Mouse (Mus musculus) limb, embryonic 14.5 days (tissue): ENCODE measurements around the gene Ttc39d. TPM values are rescaled to one million over a fixed set of nuclear protein-coding genes. Genes with fewer than 3 reads are reported as not detected.
"Not testable (repeated sequence)": the region's sequence is repeated elsewhere in the genome, so short reads cannot be mapped to it uniquely, and the experiment has no call there.

Source experiments
- ATAC-seq: fragments of 200-750 bp; cut with Nextera tagmentation; 2 replicates; pipeline ENCODE4 v1.8.0; 2017; ENCODE audit warnings: low read depth, moderate number of reproducible peaks, moderate TSS enrichment; ENCODE audit not compliant: low FRiP score
- DNase-seq: peaks from one replicate; pipeline ENCODE4 v3.0.0-alpha.2; 2015; ENCODE audit warnings: low spot score
- H3K27ac ChIP-seq: fragments of 300-500 bp; sonication (generic); replicated peaks from 2 replicates; pipeline ENCODE4 v1.5.1; 2014; ENCODE audit warnings: low read depth, mild to moderate bottlenecking, low read length, moderate library complexity, mixed read lengths
- H3K27me3 ChIP-seq: fragments of 300-500 bp; sonication (generic); 2 replicates; pipeline ENCODE4 v1.6.1; 2014; ENCODE audit warnings: low read length, mixed read lengths; ENCODE audit not compliant: control insufficient read depth, insufficient read depth
- H3K36me3 ChIP-seq: fragments of 300-500 bp; sonication (generic); 2 replicates; pipeline ENCODE4 v1.6.1; 2014; ENCODE audit warnings: mild to moderate bottlenecking, low read length, moderate library complexity, mixed read lengths; ENCODE audit not compliant: control insufficient read depth, insufficient read depth
- H3K4me1 ChIP-seq: fragments of 300-500 bp; sonication (generic); 2 replicates; pipeline ENCODE4 v1.6.1; 2014; ENCODE audit warnings: antibody characterized with exemption, low read length, mixed read lengths; ENCODE audit not compliant: control insufficient read depth, insufficient read depth
- H3K4me2 ChIP-seq: fragments of 300-500 bp; sonication (generic); replicated peaks from 2 replicates; pipeline ENCODE4 v1.6.1; 2014; ENCODE audit warnings: low read depth, mild to moderate bottlenecking, low read length, moderate library complexity; ENCODE audit not compliant: severe bottlenecking
- H3K4me3 ChIP-seq: fragments of 300-500 bp; sonication (generic); replicated peaks from 2 replicates; pipeline ENCODE4 v1.5.1; 2014; ENCODE audit warnings: low read length
- H3K9ac ChIP-seq: fragments of 300-500 bp; sonication (generic); 2 replicates; pipeline ENCODE4 v1.6.1; 2014; ENCODE audit warnings: mild to moderate bottlenecking, low read depth, low read length, moderate library complexity; ENCODE audit not compliant: severe bottlenecking
- H3K9me3 ChIP-seq: fragments of 300-500 bp; sonication (generic); 2 replicates; pipeline ENCODE4 v1.6.1; 2016; ENCODE audit warnings: low read length; ENCODE audit not compliant: control insufficient read depth
- POLR2A ChIP-seq: fragments of 200-500 bp; IDR thresholded peaks from 2 replicates; pipeline ENCODE4 v1.8.0; 2012; ENCODE audit warnings: inconsistent platforms, mild to moderate bottlenecking, moderate library complexity, borderline replicate concordance; ENCODE audit not compliant: insufficient read depth, insufficient read length; ENCODE audit errors: extremely low read depth
- WGBS: fragments of 180-500 bp; shearing (Covaris S2); extraction: QIAGEN DNeasy Blood & Tissue Kit; methylation state at CpG from one replicate; pipeline ENCODE4 v1.1.7; 2014; 5-methylcytosine and 5-hydroxymethylcytosine counted together
- polyA plus RNA-seq, 2 experiments: library from polyadenylated mRNA; depleted of rRNA in 1 of 2; stranded (reverse) in 1 of 2; unstranded in 1 of 2; fragments of >200 nt; fragmentation: Nextera tagmentation in 1 of 2; extraction: Ambion mirVana in 1 of 2; gene quantifications; 2 replicates each; pipeline versions ENCODE4 v1.2.1 to v1.2.3; 2012 to 2014

Ttc39d gene
- polyA plus RNA-seq, 2 experiments, result 0.11 TPM; not detected in 1

GRCm38 (mm10) chr17:80220131-80220530 lies 12.9 kb downstream of the Ttc39d start:
- H3K4me1 ChIP-seq, result peaks cover 3% of the 10 kb centered on the region; the same call in 1 of the 2 replicates
- TF ChIP-seq POLR2A, result no peak
- H3K9me3 ChIP-seq, result no peaks in the 10 kb centered on the region
- no peaks in the 10 kb centered on the region for H3K27me3 ChIP-seq
- no peak overlapping the region for H3K4me2 ChIP-seq
- H3K36me3 ChIP-seq, result no peaks in the 10 kb centered on the region
- H3K27ac ChIP-seq, result no peak overlapping the region
- no peak overlapping the region for H3K9ac ChIP-seq
- H3K4me3 ChIP-seq, result no peak overlapping the region
- DNase-seq (no peak), ATAC-seq (no peak)
- 61% methylated on average over 2 of the region's 2 CpGs for WGBS

GRCm38 (mm10) chr17:80221202-80221601 lies 13.9 kb downstream of the Ttc39d start:
- WGBS, result 65% methylated on average over 9 of the region's 9 CpGs
- H3K4me3 ChIP-seq, result no peak overlapping the region
- H3K4me2 ChIP-seq, result no peak overlapping the region
- DNase-seq, result no peak
- no peak for ATAC-seq
- no peak for TF ChIP-seq POLR2A
- no peaks in the 10 kb centered on the region for H3K27me3 ChIP-seq
- H3K4me1 ChIP-seq, result peaks cover 3% of the 10 kb centered on the region; the same call in 1 of the 2 replicates
- no peak overlapping the region for H3K9ac ChIP-seq
- no peak overlapping the region for H3K27ac ChIP-seq
- no peaks in the 10 kb centered on the region for H3K9me3 ChIP-seq
- H3K36me3 ChIP-seq, result no peaks in the 10 kb centered on the region

GRCm38 (mm10) chr17:80221890-80222628 lies 14.8 kb downstream of the Ttc39d start:
- peaks cover 3% of the 10 kb centered on the region; the same call in 1 of the 2 replicates for H3K4me1 ChIP-seq
- no peaks in the 10 kb centered on the region for H3K36me3 ChIP-seq
- WGBS, result 67% methylated on average over 3 of the region's 3 CpGs
- H3K27me3 ChIP-seq, result no peaks in the 10 kb centered on the region
- ATAC-seq, result no peak
- DNase-seq, result no peak
- no peak overlapping the region for H3K27ac ChIP-seq
- no peak overlapping the region for H3K9ac ChIP-seq
- H3K4me2 ChIP-seq, result no peak overlapping the region
- H3K9me3 ChIP-seq, result no peaks in the 10 kb centered on the region
- H3K4me3 ChIP-seq, result no peak overlapping the region
- no peak for TF ChIP-seq POLR2A

- peak overlapping the region; percentile 48 for H3K4me3 ChIP-seq
- peaks cover 3% of the 10 kb centered on the region; the same call in 1 of the 2 replicates for H3K4me1 ChIP-seq
- H3K27ac ChIP-seq, result peak overlapping the region; percentile 83
- peak; percentile 24 for ATAC-seq
- DNase-seq, result no peak
- H3K36me3 ChIP-seq, result 0 out of 2 replicates have a peak, but pooled peaks cover 4% of the 10 kb centered on the region
- H3K9ac ChIP-seq, result peak overlapping the region; percentile 72
- TF ChIP-seq POLR2A, result no peak
- H3K4me2 ChIP-seq, result peak overlapping the region; percentile 66
- H3K9me3 ChIP-seq, result no peaks in the 10 kb centered on the region
- no peaks in the 10 kb centered on the region for H3K27me3 ChIP-seq
- WGBS, result 15% methylated on average over 9 of the region's 9 CpGs
These were observed 16.6 kb downstream of the Ttc39d start for GRCm38 (mm10) chr17:80223829-80224228.

GRCm38 (mm10) chr17:80224326-80225116 lies 17.3 kb downstream of the Ttc39d start, which contains the start of gene Gemin6:
Gene Gemin6, plus strand, starts transcription at chr17:80224441.
- Histone ChIP-seq H3K9ac (peak within 1 kb of the TSS; percentile 72), H3K27me3 (no peaks in the 10 kb centered on the region), H3K36me3 (0 out of 2 replicates have a peak, but pooled peaks cover 5% of the 10 kb centered on the region), H3K9me3 (no peaks in the 10 kb centered on the region), H3K27ac (peak within 1 kb of the TSS; percentile 83), H3K4me1 (peaks cover 3% of the 10 kb centered on the region; the same call in 1 of the 2 replicates), H3K4me2 (peak within 1 kb of the TSS; percentile 66), H3K4me3 (peak within 1 kb of the TSS; percentile 48)
- under 1% methylated on average over 33 of the region's 33 CpGs for WGBS
- peak; percentile 96; the same call in 1 of the 2 replicates for TF ChIP-seq POLR2A
- ATAC-seq, result peak; percentile 96
- peak; percentile 95 for DNase-seq

GRCm38 (mm10) chr17:80225142-80225541 lies 17.9 kb downstream of the Ttc39d start:
- ATAC-seq, result not testable (repeated sequence)

More at GRCm38 (mm10) chr17:80225142-80225541, 17.9 kb downstream of the Ttc39d start:
- Histone ChIP-seq H3K4me2 (peak overlapping the region; percentile 66), H3K9ac (peak overlapping the region; percentile 72), H3K4me3 (peak overlapping the region; percentile 48)
- 45% methylated on average over 4 of the region's 5 CpGs for WGBS
- H3K27me3 ChIP-seq, H3K27ac ChIP-seq, DNase-seq, H3K36me3 ChIP-seq, H3K9me3 ChIP-seq, H3K4me1 ChIP-seq: not testable (repeated sequence)
